Mouse (Mus musculus) myocyte (in vitro differentiated cells): Measurements from ENCODE around the gene Camk1g.

Experiments
- CEBPB ChIP-seq: IDR thresholded peaks from 2 replicates; pipeline ENCODE4 v1.6.1; 2011; ENCODE audit warnings: mild to moderate bottlenecking, moderate library complexity; ENCODE audit not compliant: poor library complexity, insufficient read depth, severe bottlenecking
- E2F4 ChIP-seq: IDR thresholded peaks from one replicate; pipeline ENCODE4 v1.6.1; 2011; ENCODE audit warnings: mild to moderate bottlenecking, control low read depth, moderate library complexity; ENCODE audit not compliant: insufficient read depth
- MAX ChIP-seq: IDR thresholded peaks from one replicate; pipeline ENCODE4 v1.6.1; 2011; ENCODE audit warnings: low read depth, mild to moderate bottlenecking, control low read depth
- MYOD1 ChIP-seq, 3 experiments: IDR thresholded peaks; one replicate each; pipeline ENCODE4 v1.6.1; 2011; ENCODE audit warnings: control low read depth in 2 of 3, low read depth in 2 of 3, mild to moderate bottlenecking in 2 of 3, moderate library complexity in 1 of 3; ENCODE audit not compliant: insufficient read length in 2 of 3, control insufficient read depth in 1 of 3
- MYOG ChIP-seq, 3 experiments: IDR thresholded peaks; one replicate each; pipeline ENCODE4 v1.6.1; 2011; ENCODE audit warnings: control low read depth in 2 of 3, low read depth in 2 of 3, mild to moderate bottlenecking in 2 of 3; ENCODE audit not compliant: insufficient read length in 2 of 3, control insufficient read depth in 1 of 3, insufficient read depth in 1 of 3
- POLR2A ChIP-seq: IDR thresholded peaks from one replicate; pipeline ENCODE4 v1.6.1; 2011; ENCODE audit warnings: low read depth, mild to moderate bottlenecking, control low read depth, moderate library complexity; ENCODE audit not compliant: insufficient read length
- POLR2AphosphoS2 ChIP-seq: IDR thresholded peaks from one replicate; pipeline ENCODE4 v1.6.1; 2011; ENCODE audit warnings: low read depth, control low read depth; ENCODE audit not compliant: insufficient read length
- REST ChIP-seq: IDR thresholded peaks from one replicate; pipeline ENCODE4 v1.6.1; 2011; ENCODE audit warnings: mild to moderate bottlenecking, control low read depth, moderate library complexity; ENCODE audit not compliant: insufficient read depth, insufficient read length
- SRF ChIP-seq: IDR thresholded peaks from one replicate; pipeline ENCODE4 v1.6.1; 2011; ENCODE audit warnings: low read depth; ENCODE audit not compliant: control insufficient read depth, insufficient read length
- TCF12 ChIP-seq: IDR thresholded peaks from one replicate; pipeline ENCODE4 v1.6.1; 2011; ENCODE audit warnings: mild to moderate bottlenecking, control low read depth; ENCODE audit not compliant: poor library complexity, insufficient read depth, severe bottlenecking
- TCF3 ChIP-seq: IDR thresholded peaks from one replicate; pipeline ENCODE4 v1.6.1; 2011; ENCODE audit warnings: low read depth, control low read depth; ENCODE audit not compliant: insufficient read length
- USF1 ChIP-seq: IDR thresholded peaks from one replicate; pipeline ENCODE4 v1.6.1; 2011; ENCODE audit warnings: low read depth, mild to moderate bottlenecking, control low read depth, moderate library complexity

DNA sequence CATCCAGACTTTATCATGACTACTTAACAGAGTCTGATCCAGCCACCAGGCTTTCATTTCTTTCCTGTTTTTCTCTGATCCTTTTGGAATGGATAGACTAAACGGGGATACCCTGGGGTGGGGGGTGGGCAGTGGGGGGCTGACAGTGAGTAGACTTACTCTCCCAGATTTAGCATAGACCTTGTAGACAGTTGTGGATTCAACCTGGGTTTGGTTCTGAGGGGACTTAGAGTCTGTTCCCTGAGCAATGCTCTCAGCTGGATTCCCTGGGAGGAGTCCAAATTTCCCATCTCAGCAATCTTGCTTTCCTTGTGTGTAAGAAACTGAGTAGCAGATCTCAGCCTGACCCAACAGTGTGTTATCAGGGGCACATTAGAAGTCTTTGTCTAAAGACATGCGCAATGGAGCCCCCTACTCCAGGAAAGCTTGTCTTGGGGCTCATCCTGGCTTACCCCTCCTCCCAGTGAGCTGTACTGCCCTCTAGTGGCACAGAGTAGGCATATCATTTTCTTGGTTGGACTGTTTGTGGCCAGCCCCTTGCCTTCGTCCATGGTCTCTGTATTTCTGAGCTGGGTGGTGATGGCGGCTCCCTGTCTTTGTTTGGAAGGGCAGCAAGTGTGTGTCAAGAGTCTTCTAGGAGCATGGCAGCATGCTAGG lies 6.5 kb upstream of the Camk1g start:
- TF ChIP-seq MAX (no peak), POLR2A (no peak), CEBPB (no peak), MYOG (IDR thresholded peaks at IDR 0.05; ENCODE audit: control insufficient read depth in 1 of 3, insufficient read depth in 1 of 3, insufficient read length in 2 of 3, low read depth in 2 of 3) (no peak), USF1 (no peak), TCF12 (no peak), E2F4 (no peak), TCF3 (no peak), POLR2AphosphoS2 (no peak), MYOD1 (IDR thresholded peaks at IDR 0.05; ENCODE audit: control insufficient read depth in 1 of 3, insufficient read length in 2 of 3, low read depth in 2 of 3) (no peak), REST (no peak), SRF (no peak)
